Mouse (Mus musculus) telencephalon, adult 2 months (tissue): ENCODE results near the gene Krt86.
"Not testable (repeated sequence)": the region's sequence is repeated elsewhere in the genome, so short reads cannot be mapped to it uniquely, and the experiment has no call there.

Experiments used
- DNase-seq: peaks from one replicate; pipeline ENCODE4 v3.0.0-alpha.2; 2011; ENCODE audit warnings: low read depth, low spot score

The Krt86 gene

DNA sequence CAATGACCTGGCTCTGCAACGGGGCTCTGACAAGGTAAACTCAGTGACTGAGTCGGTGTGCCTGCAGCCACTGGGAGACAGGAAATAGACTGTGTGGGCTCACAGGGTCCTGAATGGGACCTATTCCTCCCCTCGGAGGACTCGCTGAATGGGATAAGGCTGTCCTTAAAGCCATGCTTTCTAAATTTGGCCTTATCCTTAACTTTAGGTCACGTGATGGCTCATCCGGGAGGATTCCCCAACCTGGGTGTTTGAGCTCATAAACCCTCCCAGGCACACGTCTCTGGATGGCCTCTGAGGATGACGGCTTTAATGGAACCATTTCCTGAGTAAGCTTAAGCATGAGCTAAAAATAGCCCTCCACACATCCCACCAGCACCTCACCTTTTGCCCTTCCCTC is 19.4 kb downstream of the Krt86 start:
- no peak for DNase-seq

DNA sequence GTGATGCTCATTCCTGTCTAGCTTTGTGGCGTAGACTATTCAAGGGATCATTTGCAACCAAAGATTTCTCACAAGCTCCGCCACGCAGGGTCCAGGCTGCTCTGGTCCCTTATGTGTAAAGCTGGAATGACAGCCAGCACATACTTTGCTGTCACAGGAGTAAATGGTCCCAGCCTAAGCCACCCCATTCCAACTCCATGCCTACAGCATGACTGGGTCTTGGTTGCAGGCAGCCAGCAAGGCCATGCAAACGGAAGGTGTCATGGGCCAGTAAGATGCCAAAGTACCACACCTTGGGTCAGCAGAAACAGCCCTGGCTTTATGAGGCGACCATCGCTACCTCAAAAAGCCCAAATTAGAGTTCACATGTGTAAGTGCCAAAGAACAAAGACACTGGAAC is 20.4 kb downstream of the Krt86 start:
- no peak for DNase-seq

DNA sequence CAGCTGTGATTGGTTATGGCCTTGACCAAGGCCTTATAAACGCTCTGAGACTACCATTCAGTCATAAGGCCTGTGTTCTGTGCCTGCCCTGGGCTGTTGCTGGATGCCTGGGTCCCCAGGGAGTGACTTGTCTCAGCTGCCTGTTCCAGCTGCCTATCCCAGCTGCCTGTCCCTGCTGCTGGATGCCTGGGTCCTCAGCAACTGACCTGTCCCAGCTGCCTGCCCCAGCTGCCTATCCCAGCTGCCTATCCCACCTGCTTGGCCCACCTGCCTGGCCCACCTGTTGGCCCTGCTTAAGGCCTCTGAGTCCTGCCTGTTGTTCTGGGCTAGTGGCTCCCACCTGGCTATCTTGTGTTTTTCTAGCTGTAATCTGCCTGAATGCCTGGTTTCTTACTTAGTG is 20.9 kb downstream of the Krt86 start:
- DNase-seq, result no peak

DNA sequence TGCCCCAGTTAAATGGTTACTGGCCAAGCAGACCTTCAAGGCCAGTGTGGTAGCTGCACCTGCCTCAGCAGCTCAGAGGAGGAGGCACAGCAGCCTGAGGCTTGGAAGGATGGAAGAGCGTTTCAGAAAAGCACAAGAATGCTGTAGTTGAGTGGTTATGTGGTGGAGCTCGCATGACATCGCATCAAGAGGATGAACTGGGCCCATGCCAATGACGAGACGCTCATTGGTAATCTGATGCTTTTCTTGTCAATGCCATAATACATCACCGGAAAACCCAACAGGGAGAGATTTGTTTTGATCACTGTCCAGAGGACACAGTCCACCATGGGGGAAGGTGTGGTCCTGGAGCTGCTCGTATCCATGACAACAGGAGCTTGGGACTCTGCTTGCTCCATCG is 22.0 kb downstream of the Krt86 start:
- DNase-seq, result no peak

DNA sequence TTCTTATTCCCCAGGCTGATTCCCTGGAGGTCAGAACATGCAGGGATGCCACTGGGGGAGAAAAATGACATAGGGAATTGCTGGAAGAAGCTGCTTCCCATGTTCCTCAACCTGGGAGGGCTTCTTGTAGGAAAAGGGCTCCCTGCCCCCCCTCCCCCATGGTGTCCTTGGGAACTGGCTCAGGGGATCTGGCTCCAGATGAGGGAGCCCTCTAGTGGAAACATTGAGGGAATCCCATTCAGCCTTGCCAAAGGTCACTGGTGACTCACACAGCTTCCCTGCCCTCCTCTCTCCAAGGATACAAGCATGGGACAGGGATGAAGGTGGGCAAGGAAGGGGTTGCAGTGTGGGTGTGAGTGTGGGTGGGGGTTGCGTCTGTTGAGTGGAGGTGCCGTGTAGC is 23.9 kb downstream of the Krt86 start:
- no peak for DNase-seq

DNA sequence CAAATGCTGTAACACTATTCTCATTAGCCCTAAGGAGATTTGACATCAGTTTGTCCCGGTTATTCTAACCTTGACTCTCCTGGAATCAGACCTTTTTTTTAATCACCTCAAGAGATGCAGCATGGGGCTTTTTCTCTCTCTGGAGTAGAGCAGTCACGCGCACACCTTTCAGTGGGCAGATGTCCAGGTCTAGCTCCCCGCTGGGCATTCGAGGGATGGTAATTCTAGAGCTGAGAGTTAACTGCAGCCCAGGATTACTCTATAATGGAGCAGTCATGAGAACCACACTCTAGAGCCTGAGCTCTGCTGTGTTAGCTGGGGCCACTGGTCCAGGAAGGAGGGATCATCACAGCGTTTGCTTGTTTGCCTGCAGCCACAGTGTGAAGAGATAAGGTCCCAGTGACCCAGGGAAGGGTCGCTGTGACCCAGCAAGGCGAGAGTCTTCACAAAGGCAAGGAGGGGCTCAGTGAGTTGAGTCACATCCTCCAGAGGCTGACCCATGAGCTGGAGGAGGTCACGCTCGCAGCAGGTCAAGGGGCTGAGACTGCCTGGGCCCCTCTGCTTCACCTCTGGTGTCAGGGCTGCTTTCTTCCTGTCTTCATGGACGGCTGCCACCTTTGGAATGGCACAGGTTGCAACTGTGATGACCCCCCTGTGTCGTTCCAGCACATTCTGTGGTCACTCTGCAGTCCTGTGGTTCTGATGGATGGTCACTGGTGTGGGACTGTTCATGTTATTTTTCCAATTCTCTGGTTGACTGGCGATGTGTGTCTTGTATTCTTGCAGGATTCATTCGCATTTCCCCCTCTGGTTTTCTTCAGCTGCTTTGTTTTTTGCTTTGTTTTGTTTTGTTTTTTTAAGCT is 33.8 kb downstream of the Krt86 start:
- DNase-seq, result no peak

DNA sequence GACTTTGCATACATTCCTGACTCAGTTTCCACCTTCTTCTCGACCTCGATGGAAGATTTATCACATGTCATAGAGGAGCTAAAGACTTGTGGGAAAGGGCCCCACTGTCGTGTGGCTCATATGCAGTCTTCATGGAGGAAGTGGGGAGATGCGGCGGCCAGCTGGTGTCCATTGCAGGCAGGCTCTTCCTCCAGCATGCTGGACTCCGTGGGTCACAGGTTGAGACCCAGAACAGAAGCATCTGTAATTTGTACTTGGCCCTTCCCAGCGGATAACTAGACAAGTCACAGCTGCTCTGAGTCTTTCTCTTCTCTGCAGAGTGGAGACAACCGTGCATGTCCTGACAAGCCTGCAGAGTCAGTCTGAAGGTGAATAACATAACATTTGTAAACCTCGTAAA is 35.0 kb downstream of the Krt86 start:
- DNase-seq, result no peak

DNA sequence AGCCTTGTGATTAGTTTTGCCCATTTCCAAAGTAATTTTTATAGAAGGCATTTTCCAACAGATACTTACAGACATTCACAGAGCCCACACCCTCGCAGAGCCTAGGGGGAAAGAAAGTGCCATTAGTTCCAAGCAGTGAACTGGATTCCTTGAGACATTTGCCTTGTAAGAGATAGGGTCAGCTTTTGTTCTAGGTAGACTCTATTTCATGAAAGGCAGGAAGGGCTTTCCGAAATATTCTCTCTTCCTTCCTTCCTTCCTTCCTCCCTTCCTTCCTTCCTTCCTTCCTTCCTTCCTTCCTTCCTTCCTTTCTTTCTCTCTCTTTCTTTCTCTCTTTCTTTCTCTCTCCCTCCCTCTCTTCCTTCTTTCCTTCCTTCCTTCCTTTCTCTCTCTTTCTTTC is 43.9 kb downstream of the Krt86 start, which contains the start of gene Gm49425:
Gene Gm49425 (minus strand): TSS at position 101 of the 400 bp plus-strand sequence.
- DNase-seq, result not testable (repeated sequence)

DNA sequence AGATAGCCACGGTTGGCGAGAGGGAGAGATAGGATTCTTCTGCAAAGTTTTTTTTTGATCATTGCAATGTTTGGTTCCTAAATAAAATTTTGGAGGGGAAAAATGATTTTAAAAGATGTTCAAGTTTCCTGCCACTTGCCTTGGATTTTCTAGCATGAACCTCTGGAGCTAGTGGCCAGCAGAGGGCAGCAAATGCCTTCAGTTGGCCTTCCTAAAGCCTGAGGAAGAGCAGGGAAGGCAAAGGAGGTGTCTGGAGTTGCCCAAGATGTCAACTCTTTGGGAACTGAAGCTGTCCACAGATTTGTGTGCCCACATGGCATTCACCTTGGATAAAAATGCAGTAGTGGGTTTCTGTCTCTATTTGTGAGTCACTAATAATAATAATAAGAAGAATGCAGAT is 46.5 kb downstream of the Krt86 start:
- peak; percentile 58 for DNase-seq

DNA sequence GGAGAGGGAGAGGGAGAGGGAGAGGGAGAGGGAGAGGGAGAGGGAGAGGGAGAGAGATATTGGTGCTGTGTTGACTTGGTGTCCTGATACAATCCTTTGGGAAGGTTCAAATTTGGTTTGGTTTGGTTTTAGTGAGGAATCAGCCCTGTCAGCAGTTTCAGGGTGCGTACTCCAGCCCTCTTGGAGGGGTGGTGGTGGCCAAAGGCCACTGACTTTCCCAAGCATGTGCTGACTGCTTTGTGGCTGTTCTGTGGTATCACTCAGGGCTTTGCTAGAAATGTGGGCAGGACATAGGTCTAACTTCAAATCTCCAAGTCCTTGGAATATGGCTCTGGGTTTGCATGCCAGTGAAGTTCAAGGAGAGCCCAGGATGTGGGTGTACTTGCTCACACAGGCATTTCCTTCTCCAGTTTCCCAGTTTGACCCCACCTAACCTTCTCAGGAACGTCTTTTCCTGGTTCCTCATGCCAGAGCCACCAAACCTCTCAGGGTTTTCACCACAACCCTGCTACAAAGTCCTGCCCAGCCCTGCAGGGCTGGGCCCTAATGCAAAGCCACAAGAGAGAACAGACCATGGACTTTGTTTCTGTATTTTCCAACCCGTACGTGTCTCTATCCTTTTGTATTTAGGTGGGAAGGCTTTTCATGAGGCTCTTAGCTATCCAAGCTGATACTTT is 49.4 kb downstream of the Krt86 start:
- no peak for DNase-seq
